8 mouse cellular contexts compared by ENCODE assay signal in genomic region chr4:128806827-128807179, GRCm38 (mm10). TPM values are rescaled to one million over a fixed set of nuclear protein-coding genes. Genes with fewer than 3 reads are reported as not detected.
DNase-seq lines count a peak whose midpoint lies in the region; ATAC-seq and TF ChIP-seq lines count a peak whose summit lies in the region.

No protein-coding gene starts in this region.

- peaks cover 2% of the 10 kb centered on the region; the same call in 1 of the 2 replicates for H3K27me3 ChIP-seq in ES-Bruce4 (ENCODE audit: control insufficient read depth, insufficient read depth, low read length, poor library complexity, severe bottlenecking)
- H3K27me3 ChIP-seq in embryonic facial prominence, embryonic 13.5 days: no peaks in the 10 kb centered on the region
- H3K27me3 ChIP-seq in heart, embryonic 10.5 days (ENCODE audit: insufficient read depth, poor library complexity, severe bottlenecking): no peaks in the 10 kb centered on the region
- H3K27me3 ChIP-seq in kidney, embryonic 14.5 days (ENCODE audit: control insufficient read depth, insufficient read depth, low read length): no peaks in the 10 kb centered on the region

- peak overlapping the region; percentile 15 for H3K4me3 ChIP-seq in ES-Bruce4 (ENCODE audit: low read depth, low read length)
- peak overlapping the region; percentile 89 for H3K4me3 ChIP-seq in embryonic facial prominence, embryonic 13.5 days
- peak overlapping the region; percentile 88 for H3K4me3 ChIP-seq in heart, embryonic 10.5 days
- peak overlapping the region; percentile 75 for H3K4me3 ChIP-seq in kidney, embryonic 14.5 days (ENCODE audit: low read length)

- no peaks in the 10 kb centered on the region for H3K4me1 ChIP-seq in ES-Bruce4 (ENCODE audit: control insufficient read depth, insufficient read depth, low read length)
- peaks cover 43% of the 10 kb centered on the region for H3K4me1 ChIP-seq in embryonic facial prominence, embryonic 13.5 days
- peaks cover 41% of the 10 kb centered on the region for H3K4me1 ChIP-seq in heart, embryonic 10.5 days
- peaks cover 34% of the 10 kb centered on the region for H3K4me1 ChIP-seq in kidney, embryonic 14.5 days (ENCODE audit: control insufficient read depth, insufficient read depth, low read length)

- no peak for TF ChIP-seq EP300 in ES-Bruce4 (IDR thresholded peaks at IDR 0.05; ENCODE audit: insufficient read depth, low read depth, low read length)

- H3K9ac ChIP-seq in ES-Bruce4 (ENCODE audit: low read depth, poor library complexity, severe bottlenecking): peak overlapping the region; percentile 96
- peak overlapping the region; percentile 99 for H3K9ac ChIP-seq in embryonic facial prominence, embryonic 13.5 days
- H3K9ac ChIP-seq in kidney, embryonic 14.5 days (ENCODE audit: low read depth, low read length): peak overlapping the region; percentile 99

- peak; percentile 88 for DNase-seq in adrenal gland, postnatal 14 days
- peak; percentile 94 for DNase-seq in heart, embryonic 10.5 days (ENCODE audit: low spot score)
- peak; percentile 76 for DNase-seq in lung, postnatal 25 days (ENCODE audit: low spot score)
- DNase-seq in retina, postnatal 1 day: peak; percentile 82
- DNase-seq in layer of hippocampus, postnatal 14 days (ENCODE audit: low spot score in 2 of 2): no peak

- no peaks in the 10 kb centered on the region for H3K9me3 ChIP-seq in ES-Bruce4 (replicated peaks; ENCODE audit: control insufficient read depth, insufficient read depth, low read length, poor library complexity, severe bottlenecking)
- no peaks in the 10 kb centered on the region for H3K9me3 ChIP-seq in embryonic facial prominence, embryonic 13.5 days
- no peaks in the 10 kb centered on the region for H3K9me3 ChIP-seq in heart, embryonic 10.5 days
- no peaks in the 10 kb centered on the region for H3K9me3 ChIP-seq in kidney, embryonic 14.5 days (ENCODE audit: control insufficient read depth, low read length)

- no peak for TF ChIP-seq CTCF in ES-Bruce4 (IDR thresholded peaks at IDR 0.05; ENCODE audit: low read depth, low read length)

- TF ChIP-seq POLR2A in ES-Bruce4 (IDR thresholded peaks at IDR 0.05; ENCODE audit: insufficient read depth, low read length): no peak

- no peaks in the 10 kb centered on the region for H3K36me3 ChIP-seq in ES-Bruce4 (ENCODE audit: control insufficient read depth, insufficient read depth, low read length, poor library complexity, severe bottlenecking)
- H3K36me3 ChIP-seq in embryonic facial prominence, embryonic 13.5 days: no peaks in the 10 kb centered on the region
- H3K36me3 ChIP-seq in heart, embryonic 10.5 days: no peaks in the 10 kb centered on the region
- no peaks in the 10 kb centered on the region for H3K36me3 ChIP-seq in kidney, embryonic 14.5 days (ENCODE audit: control insufficient read depth, insufficient read depth, low read length)

- H3K4me2 ChIP-seq in embryonic facial prominence, embryonic 13.5 days: peak overlapping the region; percentile 93
- H3K4me2 ChIP-seq in kidney, embryonic 14.5 days (replicated peaks; ENCODE audit: low read depth, low read length): peak overlapping the region; percentile 85

- no peak overlapping the region for H3K27ac ChIP-seq in ES-Bruce4 (ENCODE audit: insufficient read depth, low read length)
- H3K27ac ChIP-seq in embryonic facial prominence, embryonic 13.5 days: peak overlapping the region; percentile 98
- H3K27ac ChIP-seq in heart, embryonic 10.5 days: peak overlapping the region; percentile 97
- peak overlapping the region; percentile 97 for H3K27ac ChIP-seq in kidney, embryonic 14.5 days (ENCODE audit: low read depth, low read length)

- WGBS in embryonic facial prominence, embryonic 13.5 days: 1% methylated on average over 15 of the region's 15 CpGs
- 1% methylated on average over 15 of the region's 15 CpGs for WGBS in heart, embryonic 10.5 days
- under 1% methylated on average over 15 of the region's 15 CpGs for WGBS in kidney, embryonic 14.5 days

- peak; percentile 20 for ATAC-seq in embryonic facial prominence, embryonic 13.5 days (ENCODE audit: insufficient number of reproducible peaks, insufficient read depth, low FRiP score, low TSS enrichment, low read depth)
- peak; percentile 44 for ATAC-seq in kidney, embryonic 14.5 days (ENCODE audit: low FRiP score, low TSS enrichment)

RNA-seq across cellular contexts. Expression of gene Zfp362, which starts 1.0 kb away (rescaled TPM):
- 11.6 and 12.8 TPM in 2 replicates for polyA plus RNA-seq in ES-Bruce4 (2011; ENCODE audit: insufficient read depth, insufficient read length, low read depth, missing spikeins)
- 32.2 and 39.1 TPM in 2 replicates for total RNA-seq in adrenal gland, postnatal 14 days (2021)
- polyA plus RNA-seq in embryonic facial prominence, embryonic 13.5 days (2015; fragmentation: Nextera tagmentation; extraction: Ambion mirVana): 50.2 and 51.7 TPM in 2 replicates
- 20.7 and 35.9 TPM in 2 replicates for polyA plus RNA-seq in heart, embryonic 10.5 days (2016; fragmentation: Nextera tagmentation; extraction: Ambion mirVana)
- polyA plus RNA-seq in kidney, embryonic 14.5 days (2014; fragmentation: Nextera tagmentation; extraction: Ambion mirVana): 33.4 and 37.8 TPM in 2 replicates
- total RNA-seq in layer of hippocampus, postnatal 14 days (2021): 10 to 100 TPM; 34.7 to 35.5 TPM

RNA-seq across cellular contexts. Expression of gene A3galt2, which starts 51.6 kb away (rescaled TPM):
- not detected in 2 replicates for polyA plus RNA-seq in ES-Bruce4 (2011; ENCODE audit: insufficient read depth, insufficient read length, low read depth, missing spikeins)
- total RNA-seq in adrenal gland, postnatal 14 days (2021): 0.26 TPM in 2 replicates
- polyA plus RNA-seq in embryonic facial prominence, embryonic 13.5 days (2015; fragmentation: Nextera tagmentation; extraction: Ambion mirVana): 0.29 and 0.38 TPM in 2 replicates
- polyA plus RNA-seq in heart, embryonic 10.5 days (2016; fragmentation: Nextera tagmentation; extraction: Ambion mirVana): 0.04 and 0.10 TPM in 2 replicates
- 0.23 and 0.49 TPM in 2 replicates for polyA plus RNA-seq in kidney, embryonic 14.5 days (2014; fragmentation: Nextera tagmentation; extraction: Ambion mirVana)
- under 1 TPM; 0.35 to 0.62 TPM for total RNA-seq in layer of hippocampus, postnatal 14 days (2021)

Comparison
In these comparisons a context has a peak if more than half of its experiments do, and no peak if none do; other contexts are left out.
1. H3K4me3 ChIP-seq: peak in every context shown above with its lines; median percentile 89 in embryonic facial prominence, embryonic 13.5 days; 88 in heart, embryonic 10.5 days; 75 in kidney, embryonic 14.5 days; 15 in ES-Bruce4.
2. DNase-seq: peak in adrenal gland, postnatal 14 days (single experiment), heart, embryonic 10.5 days (single experiment), lung, postnatal 25 days (single experiment) and retina, postnatal 1 day (single experiment); none in layer of hippocampus, postnatal 14 days (0 of 2).
3. Peak in every context shown above with its lines, with median percentiles within 50 percentile points of each other: H3K9ac ChIP-seq.